Mouse (Mus musculus): ENCODE measurements around the gene Tceal3.
A peak's percentile ranks its signal among the peaks of the same experiment; 100 is the strongest.
"Not testable (repeated sequence)": the region's sequence is repeated elsewhere in the genome, so short reads cannot be mapped to it uniquely, and the experiment has no call there.

The Tceal3 gene

DNA sequence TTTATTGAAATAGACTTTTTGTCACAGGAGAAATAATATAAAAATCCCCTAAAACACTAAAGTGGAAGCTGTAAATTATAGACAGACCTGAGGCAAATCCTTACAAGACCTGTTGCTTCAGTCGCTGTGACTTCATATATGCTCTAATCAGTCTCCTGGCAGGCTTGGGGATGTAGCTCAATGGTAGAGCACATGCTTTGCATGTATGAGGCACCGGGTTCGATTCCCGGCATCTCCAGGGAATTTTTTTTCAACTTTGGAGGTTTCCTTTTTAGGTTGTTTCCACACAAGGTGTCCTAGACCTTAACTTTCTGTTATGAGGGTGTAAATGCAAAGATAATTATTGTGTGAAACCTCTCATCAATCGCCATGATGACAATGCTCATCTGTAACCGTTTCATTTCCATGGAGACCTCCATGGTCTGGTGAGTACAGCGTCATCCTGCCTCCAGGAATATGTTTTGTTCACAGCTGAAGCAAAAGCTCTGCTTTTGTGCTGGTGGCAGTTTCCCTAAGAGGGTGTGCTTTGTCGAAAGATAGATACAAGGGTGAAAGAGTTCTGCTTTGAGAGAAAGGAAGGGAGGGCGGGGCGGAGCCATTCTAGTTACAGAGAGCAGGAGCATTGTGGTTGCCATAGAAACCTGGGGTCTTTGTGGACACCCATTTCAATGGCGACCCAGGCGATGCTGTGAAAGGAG lies at the start of gene Tceal3:
Gene Tceal3, plus strand, starts transcription at position 644 of the 698 bp plus-strand sequence.
- DNase-seq (ENCODE audit: extremely low read depth, low read depth): peak; percentile 72

DNA sequence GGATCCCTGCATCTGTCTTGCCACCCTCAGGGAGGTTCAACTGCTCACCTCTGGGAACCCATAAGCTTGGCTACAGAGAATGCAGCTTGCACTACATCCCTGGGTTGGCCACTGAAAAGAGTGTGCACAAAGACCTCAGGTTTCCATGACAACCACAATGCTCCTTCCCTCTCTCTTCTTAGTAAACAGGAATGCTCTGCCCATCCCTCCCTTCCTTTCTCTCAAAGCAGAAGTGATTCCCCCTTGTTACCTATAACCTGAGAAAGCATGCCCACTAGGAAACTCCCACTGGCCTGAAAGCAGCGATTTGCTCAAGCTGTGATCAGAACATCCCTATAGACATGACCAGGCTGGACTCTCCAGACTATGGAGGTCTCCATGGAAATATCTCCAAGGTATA lies 46.7 kb upstream of the Tceal3 start, which contains the start of gene Kir3dl2:
Gene Kir3dl2, minus strand, starts transcription at position 101 of the 400 bp plus-strand sequence.
- not testable (repeated sequence) for DNase-seq (ENCODE audit: extremely low read depth, low read depth)

DNA sequence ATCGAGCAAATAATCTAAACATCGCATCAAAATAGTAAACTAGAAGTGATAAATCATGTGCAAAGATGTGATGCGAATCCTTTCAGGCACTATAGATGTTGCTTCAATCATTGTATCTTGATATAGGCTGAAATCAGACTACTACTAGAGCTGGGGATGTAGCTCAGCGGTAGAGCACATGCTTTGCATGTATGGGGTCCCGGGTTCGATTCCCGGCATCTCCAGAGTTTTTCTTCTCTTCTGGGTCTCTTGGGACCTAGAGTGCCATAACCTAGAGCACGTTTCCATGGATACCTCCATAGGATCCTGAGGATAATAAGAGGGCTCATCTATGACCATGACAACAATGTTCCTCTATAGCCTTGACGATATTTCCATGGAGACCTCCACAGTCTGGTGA lies 21.5 kb upstream of the Tceal3 start:
- DNase-seq (ENCODE audit: extremely low read depth, low read depth): peak; percentile 60

DNA sequence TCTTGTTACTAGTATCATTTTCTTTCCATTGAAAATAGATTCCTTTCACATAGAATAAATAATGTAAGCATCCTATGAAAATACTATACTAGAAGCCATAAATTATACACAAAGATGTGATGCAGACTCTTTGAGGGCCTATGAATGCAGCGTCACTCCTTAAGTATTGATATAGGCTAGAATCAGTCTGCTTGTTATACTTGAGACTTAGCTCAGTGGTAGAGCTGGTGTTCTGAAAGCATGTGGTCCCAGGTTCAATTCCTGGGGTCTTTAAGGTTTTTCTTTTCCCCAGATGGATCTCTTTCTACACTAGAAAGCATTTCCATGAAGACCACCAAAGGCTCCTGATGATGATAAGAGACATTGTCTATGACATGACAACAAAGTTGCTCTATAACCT lies 6.0 kb upstream of the Tceal3 start:
- no peak for DNase-seq (ENCODE audit: extremely low read depth, low read depth)

DNA sequence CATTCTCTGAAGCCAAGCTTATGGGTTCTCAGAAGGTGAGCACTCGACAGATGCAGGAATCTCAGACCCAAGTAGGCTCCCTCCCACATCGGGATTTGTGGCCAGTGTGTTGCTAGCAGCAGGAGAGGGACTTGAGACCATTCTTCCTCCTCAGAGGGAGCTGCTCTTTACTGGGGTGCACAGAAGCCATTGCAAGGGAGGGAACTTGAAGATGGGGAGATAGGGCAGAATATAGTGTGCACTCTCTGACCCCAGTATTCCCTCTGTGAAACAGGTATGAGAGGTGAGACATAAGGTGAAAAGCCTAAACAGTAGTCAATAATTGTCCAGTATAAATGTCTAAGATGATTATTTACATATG lies 235 bp downstream of the Tceal3 start:
- DNase-seq (ENCODE audit: extremely low read depth, low read depth): no peak

DNA sequence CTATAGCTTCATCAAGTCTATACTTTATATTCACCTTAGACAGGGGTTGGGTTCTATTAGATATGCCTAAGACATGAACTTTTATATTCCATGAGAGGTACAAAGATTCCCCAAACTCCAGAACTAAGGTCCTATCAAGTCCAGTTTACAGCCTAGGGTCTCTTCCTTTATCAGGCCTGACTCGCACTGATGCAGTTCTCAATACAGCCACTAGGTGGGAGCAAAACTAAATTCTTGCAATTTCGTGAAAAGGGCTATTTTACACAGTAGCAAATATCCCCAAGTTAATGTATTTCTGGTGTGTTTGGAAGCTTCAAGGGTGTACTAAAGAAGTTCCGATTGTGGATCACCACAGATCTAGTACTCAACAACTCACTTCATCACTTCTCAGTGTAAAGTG lies 8.8 kb downstream of the Tceal3 start:
- no peak for DNase-seq (ENCODE audit: extremely low read depth, low read depth)

DNA sequence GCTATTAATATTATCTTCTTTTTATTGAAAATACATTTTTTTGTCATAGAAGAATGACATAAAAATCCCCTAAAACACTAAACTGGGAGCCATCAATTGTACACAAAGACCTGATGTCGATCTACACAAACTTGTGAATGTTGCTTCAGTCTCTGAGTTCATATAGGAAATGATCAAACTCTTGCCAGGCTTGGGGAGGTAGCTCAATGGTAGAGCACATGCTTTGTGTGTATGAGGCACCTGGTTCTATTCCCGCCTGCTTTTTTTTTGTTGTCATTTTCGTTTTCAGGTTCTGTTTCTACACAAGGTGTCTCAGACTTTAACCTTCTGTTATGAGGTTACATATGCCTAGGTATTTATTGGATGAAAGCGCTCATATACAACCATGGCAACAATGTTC lies 16.3 kb downstream of the Tceal3 start:
- no peak for DNase-seq (ENCODE audit: extremely low read depth, low read depth)

DNA sequence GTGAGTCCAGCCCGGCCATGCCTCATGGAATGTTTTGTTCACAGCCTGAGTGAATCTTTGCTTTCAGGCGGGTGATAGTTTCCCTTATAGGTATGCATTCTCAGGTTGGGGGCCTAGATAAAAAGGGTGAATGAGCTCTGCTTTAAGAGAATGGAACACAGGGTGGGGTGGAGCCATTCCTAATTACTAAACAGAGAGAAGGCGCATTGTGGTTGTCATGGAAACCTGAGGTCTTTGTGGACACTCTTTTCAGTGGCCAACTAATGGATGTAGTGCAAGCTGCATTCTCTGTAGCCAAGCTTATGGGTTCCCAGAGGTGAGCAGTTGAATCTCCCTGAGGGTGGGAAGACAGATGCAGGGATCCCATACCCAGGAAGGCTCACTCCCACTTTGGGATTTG lies 16.8 kb downstream of the Tceal3 start:
- DNase-seq (ENCODE audit: extremely low read depth, low read depth): no peak

DNA sequence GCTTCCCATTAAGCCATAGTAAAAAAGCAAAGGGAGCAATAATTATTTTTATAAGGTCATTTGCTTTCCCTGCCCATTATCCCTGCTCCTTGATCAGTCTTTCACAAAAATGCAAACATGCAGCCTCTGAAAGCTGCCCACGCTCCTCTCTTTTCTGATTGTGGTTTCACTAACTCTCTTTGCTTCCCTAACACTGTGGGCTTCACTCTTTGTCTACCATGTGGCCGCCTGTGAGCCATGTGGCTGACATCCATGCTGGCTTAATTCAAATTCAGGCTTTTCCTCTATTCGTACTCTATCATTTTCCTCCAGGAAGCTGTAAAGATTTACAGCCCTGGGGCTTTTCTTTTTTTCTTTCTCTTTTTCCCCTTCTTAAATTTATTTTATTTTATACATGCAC lies 20.7 kb downstream of the Tceal3 start:
- DNase-seq (ENCODE audit: extremely low read depth, low read depth): no peak

DNA sequence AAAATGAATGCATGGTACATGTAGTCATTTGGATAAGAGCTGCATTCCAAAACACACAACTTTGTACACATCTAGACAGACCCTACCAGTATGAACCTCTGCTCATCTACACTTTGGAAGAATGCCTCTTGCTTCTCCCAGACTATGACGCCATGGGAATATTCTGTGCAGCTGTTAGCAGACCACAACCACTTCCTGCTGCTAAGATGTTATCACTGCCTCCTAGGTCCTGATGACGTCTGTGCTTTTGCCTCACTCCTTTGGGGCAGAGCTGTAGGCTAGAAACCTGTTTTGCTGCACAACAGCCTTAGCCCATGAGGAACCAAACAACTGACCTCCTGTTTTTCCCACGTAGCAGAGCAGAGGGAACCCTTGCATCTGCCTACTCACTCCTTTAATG lies 25.2 kb downstream of the Tceal3 start:
- DNase-seq (ENCODE audit: extremely low read depth, low read depth): not testable (repeated sequence)

DNA sequence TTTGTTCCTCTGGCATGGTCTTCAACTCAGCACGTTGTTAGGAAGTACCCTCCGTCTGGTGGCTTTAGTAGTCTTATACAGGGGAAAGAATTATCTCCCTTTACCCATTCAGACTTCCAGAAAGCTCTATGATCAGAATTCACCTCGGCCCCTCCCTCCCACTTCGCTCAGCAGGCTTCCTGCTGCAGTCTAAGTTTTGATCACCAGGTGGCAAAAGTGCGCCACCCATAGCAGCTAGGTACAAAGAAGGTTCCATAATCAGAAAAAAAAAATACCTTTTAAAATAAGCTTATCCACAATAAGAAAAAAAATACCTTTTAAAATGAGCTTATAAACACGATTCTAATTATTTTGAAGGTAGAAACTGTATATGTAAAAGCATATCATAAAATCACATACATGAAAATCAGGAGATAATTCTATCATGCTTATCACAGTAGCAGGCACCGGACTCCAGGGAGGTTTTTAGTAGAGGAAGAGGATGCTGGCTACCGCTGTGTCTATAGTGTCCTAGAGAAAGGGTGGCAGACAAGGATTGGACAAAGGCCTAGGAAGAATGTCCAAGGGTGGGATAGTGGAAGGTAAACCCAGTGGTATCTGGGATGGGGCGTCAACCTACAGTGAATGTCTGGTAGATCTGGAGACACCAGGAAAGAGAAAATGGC lies 34.4 kb downstream of the Tceal3 start:
- DNase-seq (ENCODE audit: extremely low read depth, low read depth): no peak

DNA sequence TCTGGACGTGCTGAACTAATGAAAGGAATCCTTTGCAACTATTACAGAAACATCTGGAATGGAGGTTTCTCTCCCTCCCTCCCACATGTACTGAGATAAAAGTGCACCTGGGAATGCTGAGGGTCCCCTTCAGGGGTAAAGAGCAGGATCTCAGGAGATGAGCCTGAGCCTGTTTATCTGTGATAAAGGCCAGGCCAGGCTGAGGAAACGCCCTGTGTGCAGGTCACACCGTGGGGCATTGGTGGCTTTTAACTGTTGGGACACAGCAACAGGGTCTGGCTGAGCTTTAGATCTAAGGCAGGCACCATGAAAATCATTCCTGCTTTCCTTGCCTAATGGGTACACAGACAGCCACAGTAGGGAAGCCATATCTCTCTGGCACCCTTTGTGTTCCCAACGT lies 35.3 kb downstream of the Tceal3 start:
- no peak for DNase-seq (ENCODE audit: extremely low read depth, low read depth)

DNA sequence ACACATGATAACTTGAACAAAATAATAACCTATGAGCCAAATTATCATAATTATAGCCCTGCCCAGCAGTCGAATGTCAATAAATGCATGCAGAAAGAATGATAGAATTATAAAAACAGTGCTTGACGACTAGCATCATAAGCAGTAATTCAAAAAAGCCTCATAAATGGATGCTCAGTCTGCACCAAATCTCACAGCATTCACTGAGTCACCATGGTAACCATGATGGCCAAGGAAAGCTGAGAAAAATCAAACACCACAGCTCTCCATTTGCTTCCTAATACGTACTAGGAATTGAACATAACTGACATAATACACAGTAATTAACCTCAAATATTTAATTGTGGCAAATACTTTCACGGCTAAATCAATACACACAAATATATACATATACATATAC lies 44.5 kb downstream of the Tceal3 start:
- no peak for DNase-seq (ENCODE audit: extremely low read depth, low read depth)

DNA sequence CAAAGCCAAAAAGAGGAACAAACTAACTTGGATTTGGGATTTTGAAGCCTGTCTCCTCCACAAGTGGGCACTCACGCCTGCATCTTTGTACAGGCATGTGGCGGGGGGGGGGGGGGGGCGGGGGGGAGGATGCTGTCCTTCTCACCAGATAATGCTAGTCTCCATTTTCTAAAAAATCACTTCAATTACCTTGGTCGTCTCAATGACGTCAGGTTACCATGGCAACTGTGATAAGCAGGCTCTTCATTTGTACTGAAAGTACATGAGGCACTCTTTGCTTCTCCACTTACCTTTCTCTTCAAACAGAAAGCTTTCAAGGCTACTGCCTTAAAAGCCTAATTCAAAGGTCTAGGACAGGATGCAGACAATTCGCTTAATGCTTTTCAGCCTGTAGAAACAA lies 49.1 kb downstream of the Tceal3 start:
- DNase-seq (ENCODE audit: extremely low read depth, low read depth): no peak

DNA sequence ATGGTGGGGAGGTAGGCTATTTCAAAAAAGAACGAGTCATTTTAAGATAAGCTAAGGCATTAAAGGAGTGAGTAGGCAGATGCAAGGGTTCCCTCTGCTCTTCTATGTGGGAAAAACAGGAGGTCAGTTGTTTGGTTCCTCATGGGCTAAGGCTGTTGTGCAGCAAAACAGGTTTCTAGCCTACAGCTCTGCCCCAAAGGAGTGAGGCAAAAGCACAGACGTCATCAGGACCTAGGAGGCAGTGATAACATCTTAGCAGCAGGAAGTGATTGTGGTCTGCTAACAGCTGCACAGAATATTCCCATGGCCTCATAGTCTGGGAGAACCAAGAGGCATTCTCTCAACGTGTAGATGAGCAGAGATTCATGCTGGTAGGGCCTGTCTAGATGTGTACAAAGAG lies 55.2 kb downstream of the Tceal3 start:
- DNase-seq (ENCODE audit: extremely low read depth, low read depth): not testable (repeated sequence)

DNA sequence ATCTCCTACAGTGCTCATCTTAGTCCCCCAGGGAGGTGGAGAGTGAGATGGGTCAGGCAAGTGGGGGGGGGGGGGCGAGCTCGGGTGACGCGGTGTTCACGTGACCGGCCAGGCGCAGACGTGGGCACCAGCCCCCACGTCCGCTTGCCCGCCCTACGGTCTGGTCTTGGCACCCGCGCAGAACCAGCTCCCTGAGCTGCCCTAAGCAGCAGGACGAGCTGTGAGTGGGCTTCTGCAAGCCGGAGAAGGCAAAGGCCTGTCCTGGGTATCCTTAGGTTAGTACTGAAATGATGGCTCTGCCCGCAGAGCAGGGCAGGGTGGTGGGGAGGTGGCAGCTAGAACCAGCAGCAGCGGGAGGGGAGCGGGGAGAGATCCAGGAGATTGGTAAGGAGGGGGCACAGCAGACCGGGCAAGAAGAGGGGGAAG lies 75.7 kb downstream of the Tceal3 start:
- no peak for DNase-seq (ENCODE audit: extremely low read depth, low read depth)

DNA sequence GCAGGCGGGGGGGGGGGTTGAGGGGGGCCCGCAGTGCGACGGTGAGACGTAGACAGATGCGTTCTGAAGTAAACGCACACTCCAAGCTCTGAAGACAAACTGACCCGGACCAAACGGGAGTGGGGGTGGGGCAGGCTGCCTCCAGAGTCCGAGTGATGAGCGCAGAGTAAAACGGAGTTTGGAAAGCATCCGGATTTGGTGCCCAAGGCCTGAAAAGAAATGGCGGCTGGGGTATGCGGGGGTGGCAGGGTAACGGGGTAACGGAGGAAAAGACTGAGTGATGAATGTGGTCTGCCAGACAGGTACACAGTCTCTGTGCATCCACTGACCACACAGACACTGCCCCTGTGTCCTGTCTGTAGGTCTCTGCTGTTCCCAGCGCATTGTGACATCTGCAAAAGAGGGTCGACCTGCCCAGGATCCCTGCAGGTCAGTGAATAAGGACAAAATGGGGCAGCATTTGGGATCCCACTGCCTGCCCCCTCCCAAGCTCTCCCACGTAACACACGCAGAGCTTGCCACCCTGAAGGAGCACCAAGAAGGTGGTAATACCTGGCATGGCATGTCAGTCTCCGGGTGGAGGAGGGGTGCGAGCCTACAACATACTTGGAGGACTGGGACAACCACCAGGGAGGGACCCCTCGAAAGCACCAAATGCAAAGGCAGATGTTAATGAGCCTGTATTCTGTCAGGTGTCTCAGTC lies 76.3 kb downstream of the Tceal3 start:
- DNase-seq (ENCODE audit: extremely low read depth, low read depth): not testable (repeated sequence)

DNA sequence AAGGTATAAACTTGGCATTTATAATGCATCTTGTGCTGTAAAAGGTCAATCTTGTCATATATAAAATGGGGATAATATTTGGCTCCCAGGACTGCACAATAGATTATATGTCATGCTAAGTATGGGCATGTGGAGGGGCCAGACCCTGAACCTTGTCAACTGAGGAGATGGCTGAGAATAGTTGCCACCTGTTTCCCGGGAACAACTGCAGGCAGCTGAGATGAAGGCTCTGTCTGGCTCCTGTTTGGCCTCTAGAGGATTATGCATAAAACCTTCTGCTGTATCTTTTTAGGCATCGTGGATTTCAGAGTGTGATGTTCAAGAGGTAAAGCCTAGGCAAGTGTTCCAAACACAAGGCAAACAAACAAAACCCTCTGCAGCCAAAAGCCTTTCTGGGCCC lies 78.2 kb downstream of the Tceal3 start:
- no peak for DNase-seq (ENCODE audit: extremely low read depth, low read depth)

DNA sequence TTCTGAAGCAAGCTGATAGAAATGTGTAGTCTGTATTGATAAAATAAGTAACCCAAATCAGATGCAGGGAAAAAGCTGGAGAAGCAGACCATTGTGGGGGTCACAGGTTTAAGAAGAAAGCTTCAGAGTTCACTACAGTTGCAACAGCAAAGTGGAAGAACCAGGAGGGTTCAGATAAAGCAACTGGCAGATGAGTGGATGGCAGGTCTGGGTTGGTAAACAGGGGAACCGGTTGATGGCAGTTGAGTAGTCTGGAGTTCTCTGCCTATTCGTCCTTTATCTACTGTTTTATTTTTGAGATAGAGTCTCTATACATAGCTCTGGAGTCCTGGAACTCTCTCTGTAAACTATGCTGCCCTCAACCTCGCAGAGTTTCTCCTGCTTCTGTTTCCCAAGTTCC lies 90.3 kb downstream of the Tceal3 start:
- no peak for DNase-seq (ENCODE audit: extremely low read depth, low read depth)

DNA sequence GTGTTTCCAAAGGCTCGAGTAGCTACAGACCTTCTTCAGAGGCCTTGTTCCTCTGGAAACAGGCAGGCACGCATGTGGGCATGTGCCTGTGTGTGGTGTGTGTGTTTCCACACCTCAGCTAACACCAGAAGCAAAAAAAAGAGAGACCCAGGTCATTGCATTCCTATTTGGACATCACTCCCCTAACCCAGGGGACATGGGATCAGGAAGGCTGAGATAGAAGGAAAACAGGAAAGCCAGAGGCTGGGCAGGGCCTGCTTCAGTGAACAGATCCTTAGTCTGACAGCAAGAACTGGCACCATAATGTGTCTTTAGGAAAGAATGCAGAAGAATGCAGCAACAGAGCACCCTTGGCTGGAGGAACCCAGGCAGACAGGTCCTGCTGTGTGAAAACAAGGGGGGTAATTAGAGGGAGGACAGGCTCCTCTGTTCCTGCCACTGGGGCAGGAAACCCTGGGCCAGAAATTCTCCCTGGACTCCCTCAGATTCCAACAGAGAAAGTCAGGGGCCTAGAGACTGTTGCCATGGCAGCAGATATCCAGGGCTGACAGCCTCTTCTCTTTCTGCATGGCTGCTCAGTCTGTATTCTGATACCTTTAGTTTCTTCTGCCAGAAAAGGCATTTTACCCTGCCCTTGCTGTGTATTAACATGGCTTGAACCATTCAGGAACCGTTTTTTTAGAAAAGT lies 101.1 kb downstream of the Tceal3 start:
- not testable (repeated sequence) for DNase-seq (ENCODE audit: extremely low read depth, low read depth)

DNA sequence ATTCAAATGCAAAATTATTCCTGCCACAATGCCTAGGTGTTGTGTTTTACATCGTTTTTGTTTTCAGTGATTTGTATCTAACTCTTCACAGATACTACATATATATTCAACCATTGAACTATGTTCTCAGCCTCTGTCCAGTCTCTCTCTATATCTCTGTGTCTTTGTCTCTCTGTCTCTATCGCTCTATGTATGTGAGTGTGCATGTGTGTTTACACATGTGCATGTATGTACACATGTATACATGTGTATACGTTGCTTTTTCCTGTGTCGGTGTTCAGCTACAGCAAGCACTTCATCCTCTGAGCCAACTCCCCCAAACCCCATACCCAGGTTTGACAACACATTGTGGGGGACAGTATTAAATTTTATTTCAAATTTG lies 101.6 kb downstream of the Tceal3 start:
- no peak for DNase-seq (ENCODE audit: extremely low read depth, low read depth)

DNA sequence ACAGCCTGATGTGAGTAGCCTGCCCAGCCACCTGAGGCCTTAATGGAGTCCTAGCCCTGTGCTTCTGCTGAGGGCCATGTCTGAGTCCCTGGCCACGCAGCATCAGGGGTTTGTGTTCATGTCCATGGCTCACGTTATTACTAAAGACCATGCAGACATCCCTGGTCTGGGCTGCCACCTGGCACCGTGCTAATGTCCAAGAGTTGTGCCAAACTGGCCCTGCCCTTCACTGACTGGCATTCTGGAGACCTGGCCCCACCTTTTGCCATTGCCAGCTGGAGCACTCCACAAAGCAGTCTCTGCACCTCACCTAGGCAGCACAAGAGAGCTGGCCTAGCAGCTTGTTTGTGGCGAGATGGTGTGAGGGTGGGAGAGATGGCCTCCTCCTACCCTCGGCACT lies 102.6 kb downstream of the Tceal3 start:
- DNase-seq (ENCODE audit: extremely low read depth, low read depth): no peak

All from MEL-GATA-1-ER (cell line).